Mouse (Mus musculus) spleen, adult 2 months (tissue): ENCODE data around the gene Chrm5.

Source experiments
- CTCF ChIP-seq: fragments of 200-500 bp; IDR thresholded peaks from 2 replicates; pipeline ENCODE4 v1.5.1; 2011; ENCODE audit warnings: mild to moderate bottlenecking, inconsistent platforms; ENCODE audit not compliant: insufficient read depth, insufficient read length, insufficient replicate concordance; ENCODE audit errors: extremely low read depth
- POLR2A ChIP-seq: fragments of 200-500 bp; IDR thresholded peaks from 2 replicates; pipeline ENCODE4 v1.6.1; 2011; ENCODE audit warnings: low read depth, low read length, inconsistent platforms

GRCm38 (mm10) chr2:112482533-112483333 lies 2.2 kb upstream of the Chrm5 start:
- TF ChIP-seq POLR2A = no peak
- TF ChIP-seq CTCF = no peak
